Mouse (Mus musculus) frontal cortex, postnatal 36 days (tissue): ENCODE results near the gene Dgke.
"Not testable (repeated sequence)": the region's sequence is repeated elsewhere in the genome, so short reads cannot be mapped to it uniquely, and the experiment has no call there.

Source experiments
- DNase-seq, 2 experiments: peaks; one replicate each; pipeline ENCODE4 v3.0.0; 2022; ENCODE audit warnings: low spot score in 2 of 2

The Dgke gene

GRCm38 (mm10) chr11:89002621-89003020 is 64.0 kb downstream of the Dgke start:
- no peak for DNase-seq

GRCm38 (mm10) chr11:89002068-89002467 is 64.6 kb downstream of the Dgke start:
- no peak for DNase-seq

DNA sequence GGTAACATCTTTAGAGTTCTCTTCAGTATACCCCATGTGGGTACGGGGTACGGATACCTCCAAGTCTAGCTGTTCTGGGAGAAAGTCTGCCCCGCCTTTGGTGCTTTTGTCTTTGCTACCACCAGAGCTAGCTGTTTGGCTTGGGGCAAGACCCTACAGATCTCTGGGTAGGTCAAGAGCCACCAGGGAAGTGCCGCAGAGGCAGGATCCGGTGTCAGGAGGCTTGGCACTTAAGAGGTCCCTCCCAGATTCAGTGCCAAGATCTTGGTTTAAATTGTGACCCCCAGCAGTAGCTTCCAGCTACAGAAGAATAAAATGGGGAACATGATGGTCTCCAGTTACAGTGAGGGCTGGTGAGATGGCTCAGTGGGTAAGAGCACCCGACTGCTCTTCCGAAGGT is 65.1 kb downstream of the Dgke start:
- no peak for DNase-seq

- no peak for DNase-seq
These were observed 66.2 kb downstream of the Dgke start for GRCm38 (mm10) chr11:89000527-89000819.

DNA sequence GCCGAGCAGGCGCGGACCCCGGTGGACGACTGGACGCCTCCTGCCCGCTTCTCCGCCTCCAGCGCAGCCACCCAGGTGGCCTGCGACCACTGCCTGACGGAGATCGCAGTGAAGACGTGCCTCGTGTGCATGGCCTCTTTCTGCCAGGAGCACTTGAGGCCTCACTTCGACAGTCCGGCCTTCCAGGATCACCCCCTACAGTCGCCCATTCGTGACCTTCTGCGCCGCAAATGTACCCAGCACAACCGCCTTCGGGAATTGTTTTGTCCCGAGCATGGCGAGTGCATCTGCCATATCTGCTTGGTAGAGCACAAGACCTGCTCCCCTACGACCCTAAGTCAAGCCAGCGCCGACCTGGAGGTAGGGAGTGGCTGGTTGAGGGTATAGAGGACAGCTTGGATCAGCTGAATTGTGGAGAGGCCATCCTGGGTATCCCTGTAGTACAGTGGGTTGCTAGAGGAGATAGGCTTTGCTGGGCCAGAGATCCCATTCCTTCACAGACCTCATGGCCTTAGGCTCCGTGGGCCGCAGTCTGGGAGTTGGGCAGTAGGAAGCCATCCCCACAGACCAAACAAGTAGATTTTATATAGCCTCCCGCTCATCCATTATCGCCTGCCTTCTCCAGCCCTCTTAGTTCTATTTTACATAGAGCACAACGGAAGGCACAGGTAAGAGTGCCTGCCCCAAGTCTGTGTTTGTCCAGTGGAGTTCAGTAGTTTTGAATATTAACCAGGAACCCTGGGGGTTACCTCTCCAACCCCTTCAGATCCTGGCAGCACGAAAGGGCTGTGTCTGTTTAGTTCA is 66.7 kb downstream of the Dgke start:
- no peak for DNase-seq

GRCm38 (mm10) chr11:88998974-88999722 is 67.5 kb downstream of the Dgke start, which contains the start of gene Trim25:
TSS of gene Trim25 (plus strand) at chr11:88999376.
- peak; percentile 28 to 43 for DNase-seq

- no peak for DNase-seq
These were observed 68.2 kb downstream of the Dgke start for GRCm38 (mm10) chr11:88998406-88998805.

DNA sequence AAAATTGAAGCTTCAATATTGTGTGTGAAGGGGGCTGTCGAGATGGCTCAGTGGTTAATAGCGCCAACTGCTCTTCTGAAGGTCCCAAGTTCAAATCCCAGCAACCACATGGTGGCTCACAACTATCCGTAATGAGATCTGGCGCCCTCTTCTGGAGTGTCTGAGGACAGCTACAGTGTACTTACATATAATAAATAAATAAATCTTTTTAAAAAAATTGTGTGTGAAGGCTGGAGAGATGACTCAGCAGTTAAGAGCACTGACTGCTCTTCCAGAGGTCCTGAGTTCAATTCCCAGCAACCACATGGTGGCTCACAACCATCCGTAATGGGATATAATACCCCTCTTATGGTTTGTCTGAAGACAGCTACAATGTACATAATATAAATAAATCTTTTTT is 69.3 kb downstream of the Dgke start:
- not testable (repeated sequence) for DNase-seq

- no peak for DNase-seq
These were observed 70.2 kb downstream of the Dgke start for GRCm38 (mm10) chr11:88996427-88996826.

DNA sequence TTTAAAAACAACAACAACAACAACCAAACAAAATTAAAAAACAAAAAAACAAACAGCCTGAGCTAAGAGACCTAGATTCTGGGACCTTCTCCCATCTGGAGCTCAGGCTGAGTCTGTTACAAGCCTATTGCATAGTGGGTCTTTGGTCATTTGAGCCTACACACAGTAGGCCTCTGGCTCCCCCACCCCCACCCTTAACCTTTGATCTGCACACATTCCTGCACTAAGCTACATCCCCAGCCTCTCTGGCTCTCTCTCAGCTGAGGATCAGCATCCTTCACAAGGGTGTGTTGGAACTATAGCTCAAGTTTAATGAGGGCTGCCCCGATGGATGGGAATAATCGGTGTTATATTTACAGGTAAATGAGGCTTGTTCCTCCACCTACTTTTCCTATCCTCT is 71.0 kb downstream of the Dgke start:
- no peak for DNase-seq

- DNase-seq: no peak
These were observed 72.2 kb downstream of the Dgke start for GRCm38 (mm10) chr11:88994492-88994891.

- DNase-seq: peak in 1 of 2 experiments; percentile 44
These were observed 73.0 kb downstream of the Dgke start for GRCm38 (mm10) chr11:88993625-88994024.

GRCm38 (mm10) chr11:88993186-88993585 is 73.5 kb downstream of the Dgke start:
- no peak for DNase-seq

GRCm38 (mm10) chr11:88989530-88989929 is 77.1 kb downstream of the Dgke start:
- DNase-seq: no peak

DNA sequence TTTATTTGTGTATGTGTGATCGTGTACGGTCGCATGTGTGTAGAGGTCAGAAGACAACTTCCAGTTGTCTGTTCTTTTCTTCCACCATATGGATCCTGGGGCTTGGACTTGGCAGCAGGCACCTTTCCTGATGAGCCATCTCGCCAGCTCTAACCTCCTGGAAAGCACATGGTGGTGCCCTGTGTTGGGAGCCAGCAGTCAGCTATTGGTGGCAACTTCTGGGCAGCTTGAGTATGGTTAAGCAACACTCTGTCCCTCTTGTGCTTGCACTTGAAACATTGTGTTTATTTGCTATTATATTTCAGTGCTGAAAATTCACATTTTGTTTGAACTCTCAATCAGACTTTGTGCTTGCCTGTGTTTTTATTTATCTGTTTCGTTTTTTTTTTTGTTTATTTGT is 77.7 kb downstream of the Dgke start:
- no peak for DNase-seq

- no peak for DNase-seq
These were observed 80.0 kb downstream of the Dgke start for GRCm38 (mm10) chr11:88986616-88987015.
